Comparison of ENCODE assay signal across 11 mouse cellular contexts in genomic region chr1:123974621-123975020, GRCm38 (mm10).
DNase-seq lines count a peak whose midpoint lies in the region; ATAC-seq and TF ChIP-seq lines count a peak whose summit lies in the region.
"Had no signal": no experiment of that assay in that cellular context is flagged by ENCODE, and none has a peak within 500 bp of the region (broad histone marks: within the 10 kb centered on the region; RNA-seq: fewer than 3 reads in every experiment).

No protein-coding gene starts in this region.

- 37% methylated on average over 3 of the region's 3 CpGs for WGBS in hindbrain, embryonic 10.5 days
- WGBS in hindbrain, embryonic 12.5 days = 32% methylated on average over 3 of the region's 3 CpGs
- WGBS in stomach, postnatal 0 days = 16% methylated on average over 3 of the region's 3 CpGs
- WGBS in heart, embryonic 10.5 days = 18% methylated on average over 3 of the region's 3 CpGs

- DNase-seq in hindbrain, embryonic 10.5 days (ENCODE audit: low spot score) = peak; percentile 25
- no peak for DNase-seq in testis, postnatal 14 days (ENCODE audit: low spot score)
- DNase-seq in cerebellum, postnatal 36 days = peak; percentile 48 to 56
- DNase-seq in stomach, postnatal 0 days (ENCODE audit: low spot score) = peak; percentile 38
- no peak for DNase-seq in heart, embryonic 10.5 days (ENCODE audit: low spot score)
- no peak for DNase-seq in yolk sac, embryonic 10.5 days (ENCODE audit: low spot score)

- no peak for TF ChIP-seq POLR2A in testis, adult 2 months (IDR thresholded peaks at IDR 0.05; ENCODE audit: control insufficient read depth, low read depth, low read length)

- no peak for TF ChIP-seq EP300 in stomach, postnatal 0 days (optimal IDR thresholded peaks at IDR 0.05)

- H3K4me3 ChIP-seq in hindbrain, embryonic 10.5 days = no peak overlapping the region
- no peak overlapping the region for H3K4me3 ChIP-seq in hindbrain, embryonic 12.5 days
- no peak overlapping the region for H3K4me3 ChIP-seq in testis, adult 2 months (ENCODE audit: control insufficient read depth, low read depth, low read length)
- H3K4me3 ChIP-seq in stomach, postnatal 0 days (ENCODE audit: low read depth, low read length) = no peak overlapping the region
- no peak overlapping the region for H3K4me3 ChIP-seq in heart, embryonic 10.5 days
- H3K4me3 ChIP-seq: heart, embryonic 13.5 days; liver, embryonic 15.5 days had no signal

- H3K4me2 ChIP-seq in hindbrain, embryonic 12.5 days (replicated peaks) = no peak overlapping the region
- no peak overlapping the region for H3K4me2 ChIP-seq in stomach, postnatal 0 days (replicated peaks; ENCODE audit: low read depth)
- H3K4me2 ChIP-seq: heart, embryonic 13.5 days; liver, embryonic 15.5 days had no signal

- no peak overlapping the region for H3K27ac ChIP-seq in hindbrain, embryonic 10.5 days
- no peak overlapping the region for H3K27ac ChIP-seq in hindbrain, embryonic 12.5 days
- H3K27ac ChIP-seq in testis, adult 2 months (ENCODE audit: control insufficient read depth, insufficient read depth, low read depth, low read length) = no peak overlapping the region
- H3K27ac ChIP-seq in stomach, postnatal 0 days (replicated peaks) = no peak overlapping the region
- no peak overlapping the region for H3K27ac ChIP-seq in heart, embryonic 10.5 days
- H3K27ac ChIP-seq: heart, embryonic 13.5 days; liver, embryonic 15.5 days had no signal

- no peaks in the 10 kb centered on the region for H3K36me3 ChIP-seq in hindbrain, embryonic 10.5 days
- H3K36me3 ChIP-seq in hindbrain, embryonic 12.5 days = no peaks in the 10 kb centered on the region
- H3K36me3 ChIP-seq in testis, adult 2 months (ENCODE audit: control insufficient read depth, insufficient read depth, low read length) = no peaks in the 10 kb centered on the region
- no peaks in the 10 kb centered on the region for H3K36me3 ChIP-seq in stomach, postnatal 0 days (ENCODE audit: control insufficient read depth, insufficient read depth, low read length)
- H3K36me3 ChIP-seq in heart, embryonic 10.5 days = no peaks in the 10 kb centered on the region
- H3K36me3 ChIP-seq: G1E; heart, embryonic 13.5 days; liver, embryonic 15.5 days had no signal

- no peaks in the 10 kb centered on the region for H3K4me1 ChIP-seq in hindbrain, embryonic 10.5 days (replicated peaks)
- H3K4me1 ChIP-seq in hindbrain, embryonic 12.5 days = no peaks in the 10 kb centered on the region
- H3K4me1 ChIP-seq in testis, adult 2 months (ENCODE audit: control insufficient read depth, insufficient read depth, low read length) = no peaks in the 10 kb centered on the region
- H3K4me1 ChIP-seq in stomach, postnatal 0 days (replicated peaks; ENCODE audit: control insufficient read depth, insufficient read depth) = no peaks in the 10 kb centered on the region
- no peaks in the 10 kb centered on the region for H3K4me1 ChIP-seq in heart, embryonic 10.5 days
- H3K4me1 ChIP-seq: heart, embryonic 13.5 days; liver, embryonic 15.5 days had no signal

- H3K9ac ChIP-seq in hindbrain, embryonic 12.5 days = no peak overlapping the region
- no peak overlapping the region for H3K9ac ChIP-seq in stomach, postnatal 0 days (ENCODE audit: low read length)
- H3K9ac ChIP-seq: heart, embryonic 13.5 days; liver, embryonic 15.5 days had no signal

- no peak for ATAC-seq in hindbrain, embryonic 12.5 days (ENCODE audit: low FRiP score)
- no peak for ATAC-seq in stomach, postnatal 0 days (ENCODE audit: low FRiP score, low TSS enrichment)

- no peaks in the 10 kb centered on the region for H3K27me3 ChIP-seq in hindbrain, embryonic 10.5 days (ENCODE audit: insufficient read depth, poor library complexity, severe bottlenecking)
- H3K27me3 ChIP-seq in hindbrain, embryonic 12.5 days = no peaks in the 10 kb centered on the region
- no peaks in the 10 kb centered on the region for H3K27me3 ChIP-seq in testis, adult 2 months (ENCODE audit: control insufficient read depth, insufficient read depth, low read length)
- H3K27me3 ChIP-seq in stomach, postnatal 0 days (ENCODE audit: control insufficient read depth, insufficient read depth, low read length) = no peaks in the 10 kb centered on the region
- H3K27me3 ChIP-seq in heart, embryonic 10.5 days (ENCODE audit: insufficient read depth, poor library complexity, severe bottlenecking) = no peaks in the 10 kb centered on the region
- H3K27me3 ChIP-seq: heart, embryonic 13.5 days; liver, embryonic 15.5 days had no signal

- peak; percentile 56; the same call in 1 of the 2 replicates for TF ChIP-seq CTCF in testis, adult 2 months (IDR thresholded peaks at IDR 0.05; ENCODE audit: control insufficient read depth, insufficient read depth, insufficient replicate concordance, low read depth, low read length)
- peak; percentile 74 for TF ChIP-seq CTCF in stomach, postnatal 0 days (IDR thresholded peaks at IDR 0.05; ENCODE audit: low read depth)

- H3K9me3 ChIP-seq in hindbrain, embryonic 10.5 days = no peaks in the 10 kb centered on the region
- no peaks in the 10 kb centered on the region for H3K9me3 ChIP-seq in hindbrain, embryonic 12.5 days (replicated peaks)
- H3K9me3 ChIP-seq in stomach, postnatal 0 days (ENCODE audit: control insufficient read depth, low read length) = no peaks in the 10 kb centered on the region
- no peaks in the 10 kb centered on the region for H3K9me3 ChIP-seq in heart, embryonic 10.5 days
- H3K9me3 ChIP-seq: heart, embryonic 13.5 days; liver, embryonic 15.5 days had no signal

Comparison
In these comparisons a context has a peak if more than half of its experiments do, and no peak if none do; other contexts are left out.
1. DNase-seq: peak in hindbrain, embryonic 10.5 days (single experiment), cerebellum, postnatal 36 days (2 of 2) and stomach, postnatal 0 days (single experiment); none in testis, postnatal 14 days (single experiment), heart, embryonic 10.5 days (single experiment) and yolk sac, embryonic 10.5 days (single experiment).